Mouse (Mus musculus) hindbrain, embryonic 10.5 days (tissue): ENCODE measurements around the gene Pigk. TPM values are rescaled to one million over a fixed set of nuclear protein-coding genes. Genes with fewer than 3 reads are reported as not detected.

Experiments
- DNase-seq: peaks from one replicate; pipeline ENCODE4 v3.0.0-alpha.2; 2017; ENCODE audit warnings: low spot score
- H3K27ac ChIP-seq: fragments of 300-500 bp; sonication (generic); 2 replicates; pipeline ENCODE4 v1.5.1; 2016; ENCODE audit warnings: mild to moderate bottlenecking, moderate library complexity
- H3K27me3 ChIP-seq: fragments of 300-500 bp; sonication (generic); 2 replicates; pipeline ENCODE4 v1.6.1; 2016; ENCODE audit warnings: mild to moderate bottlenecking; ENCODE audit not compliant: poor library complexity, insufficient read depth, severe bottlenecking
- H3K36me3 ChIP-seq: fragments of 300-500 bp; sonication (generic); 2 replicates; pipeline ENCODE4 v1.6.1; 2016; ENCODE audit warnings: mild to moderate bottlenecking, moderate library complexity
- H3K4me1 ChIP-seq: fragments of 300-500 bp; sonication (generic); replicated peaks from 2 replicates; pipeline ENCODE4 v1.6.1; 2016; ENCODE audit warnings: mild to moderate bottlenecking
- H3K4me3 ChIP-seq: fragments of 300-500 bp; sonication (generic); 2 replicates; pipeline ENCODE4 v1.5.1; 2016; ENCODE audit warnings: mild to moderate bottlenecking, moderate library complexity
- H3K9me3 ChIP-seq: fragments of 300-500 bp; sonication (generic); 2 replicates; pipeline ENCODE4 v1.6.1; 2016; ENCODE audit warnings: mild to moderate bottlenecking, moderate library complexity
- WGBS: fragments of 180-500 bp; shearing (Covaris S2); methylation state at CpG from one replicate; pipeline ENCODE4 v1.1.7; 2016; 5-methylcytosine and 5-hydroxymethylcytosine counted together
- polyA plus RNA-seq: library from polyadenylated mRNA; unstranded; fragments of >200 nt; fragmentation: Nextera tagmentation; extraction: Ambion mirVana; gene quantifications from 2 replicates; pipeline ENCODE4 v1.2.1, GENCODE M21; 2016

Pigk gene
- polyA plus RNA-seq, 1 experiment from 2014 or later, result 39.3 TPM

GRCm38 (mm10) chr3:152872596-152872995 lies 158.7 kb downstream of the Pigk start:
- WGBS, result 55% methylated on average over 6 of the region's 6 CpGs
- DNase-seq, result peak; percentile 15
- Histone ChIP-seq H3K4me3 (no peak overlapping the region), H3K27me3 (no peaks in the 10 kb centered on the region), H3K4me1 (peaks cover 22% of the 10 kb centered on the region), H3K36me3 (no peaks in the 10 kb centered on the region), H3K9me3 (no peaks in the 10 kb centered on the region), H3K27ac (no peak overlapping the region)

- 87% methylated on average over 17 of the region's 17 CpGs for WGBS
- H3K4me1 ChIP-seq, result peaks cover 12% of the 10 kb centered on the region
- H3K36me3 ChIP-seq, result no peaks in the 10 kb centered on the region
- no peak for DNase-seq
- H3K4me3 ChIP-seq, result no peak overlapping the region
- no peak overlapping the region for H3K27ac ChIP-seq
- H3K27me3 ChIP-seq, result no peaks in the 10 kb centered on the region
- H3K9me3 ChIP-seq, result no peaks in the 10 kb centered on the region
Measured at GRCm38 (mm10) chr3:152874431-152875355, 160.8 kb downstream of the Pigk start.

DNA sequence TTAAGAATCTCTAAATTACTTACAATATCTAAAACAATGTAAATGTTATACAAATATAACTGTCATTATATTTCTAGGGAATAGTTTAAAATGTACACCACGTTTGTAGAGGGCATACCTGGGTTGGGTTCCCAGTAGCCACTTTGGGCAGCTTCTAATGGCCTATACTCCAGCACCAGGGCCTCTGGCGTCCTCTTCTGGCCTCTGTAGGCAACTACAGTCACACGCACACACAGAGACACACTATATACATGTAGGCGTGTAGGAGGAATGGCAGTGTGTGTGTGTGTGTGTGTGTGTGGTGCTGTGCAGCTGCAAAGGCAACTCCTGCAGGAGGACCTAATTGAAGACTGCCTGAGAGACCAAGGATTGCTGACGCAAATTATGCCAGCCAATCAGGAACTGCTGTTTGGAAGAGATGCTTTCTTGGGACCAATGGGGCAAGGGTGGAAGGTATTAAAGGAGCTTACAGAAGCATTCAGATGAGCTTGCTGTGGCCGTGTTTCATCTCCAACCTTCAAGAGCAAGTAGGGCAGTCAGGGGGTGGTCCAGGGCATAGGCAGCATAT lies 161.9 kb downstream of the Pigk start:
- no peaks in the 10 kb centered on the region for H3K27me3 ChIP-seq
- no peaks in the 10 kb centered on the region for H3K9me3 ChIP-seq
- no peaks in the 10 kb centered on the region for H3K36me3 ChIP-seq
- H3K4me3 ChIP-seq, result no peak overlapping the region
- no peak overlapping the region for H3K27ac ChIP-seq
- WGBS, result 81% methylated on average over 6 of the region's 6 CpGs
- DNase-seq, result no peak
- peaks cover 19% of the 10 kb centered on the region for H3K4me1 ChIP-seq

GRCm38 (mm10) chr3:152880121-152880835 lies 166.4 kb downstream of the Pigk start:
- Histone ChIP-seq H3K9me3 (no peaks in the 10 kb centered on the region), H3K4me1 (peaks cover 20% of the 10 kb centered on the region), H3K36me3 (no peaks in the 10 kb centered on the region), H3K27ac (no peak overlapping the region), H3K27me3 (no peaks in the 10 kb centered on the region), H3K4me3 (no peak overlapping the region)
- no peak for DNase-seq
- 69% methylated on average over 15 of the region's 15 CpGs for WGBS

DNA sequence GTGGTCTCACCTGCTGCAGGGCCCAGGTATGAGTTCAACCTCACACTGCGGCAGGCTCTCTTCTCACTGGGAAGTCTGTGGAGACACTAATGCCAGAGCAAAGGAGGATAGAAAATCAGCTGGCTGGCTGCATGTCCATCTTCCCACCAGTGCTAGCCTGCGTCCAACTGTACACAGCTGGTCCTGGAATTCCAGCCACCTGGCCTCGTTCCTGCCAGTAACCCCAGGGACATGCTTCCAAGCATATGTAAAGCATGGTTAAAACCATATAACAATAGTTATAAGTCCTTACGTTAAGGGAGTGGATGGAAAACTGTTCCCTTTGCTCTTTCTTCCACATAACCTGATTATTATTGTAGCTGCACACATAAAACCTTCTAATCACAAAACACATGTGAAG lies 167.8 kb downstream of the Pigk start:
- no peak overlapping the region for H3K27ac ChIP-seq
- 86% methylated on average over 4 of the region's 4 CpGs for WGBS

DNA sequence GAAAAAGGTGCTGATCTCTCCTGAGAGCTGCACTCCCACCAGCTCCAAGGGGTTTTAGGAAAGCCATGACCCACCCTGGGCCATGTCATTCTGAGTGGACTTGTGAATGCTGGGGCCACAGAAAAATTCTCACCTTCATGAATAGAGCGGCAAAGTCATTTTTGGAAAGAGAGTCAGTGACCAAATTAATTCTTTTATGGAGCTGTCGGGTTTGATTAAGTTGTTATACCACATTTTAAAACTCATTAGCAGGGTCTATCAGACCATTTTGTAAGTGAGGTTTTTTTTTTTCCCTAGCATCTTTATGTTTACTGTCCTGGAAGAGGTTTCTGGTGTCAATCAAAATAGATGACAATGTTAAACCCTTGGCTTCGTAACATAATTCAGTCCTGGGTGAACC lies 169.7 kb downstream of the Pigk start:
- no peak overlapping the region for H3K27ac ChIP-seq
- WGBS, result 80% methylated on average over 3 of the region's 3 CpGs

More for the DNA sequence above, 167.8 kb downstream of the Pigk start:
- Histone ChIP-seq H3K9me3 (no peaks in the 10 kb centered on the region), H3K36me3 (no peaks in the 10 kb centered on the region), H3K4me1 (peaks cover 20% of the 10 kb centered on the region), H3K27me3 (no peaks in the 10 kb centered on the region), H3K4me3 (no peak overlapping the region)
- DNase-seq, result no peak

DNA sequence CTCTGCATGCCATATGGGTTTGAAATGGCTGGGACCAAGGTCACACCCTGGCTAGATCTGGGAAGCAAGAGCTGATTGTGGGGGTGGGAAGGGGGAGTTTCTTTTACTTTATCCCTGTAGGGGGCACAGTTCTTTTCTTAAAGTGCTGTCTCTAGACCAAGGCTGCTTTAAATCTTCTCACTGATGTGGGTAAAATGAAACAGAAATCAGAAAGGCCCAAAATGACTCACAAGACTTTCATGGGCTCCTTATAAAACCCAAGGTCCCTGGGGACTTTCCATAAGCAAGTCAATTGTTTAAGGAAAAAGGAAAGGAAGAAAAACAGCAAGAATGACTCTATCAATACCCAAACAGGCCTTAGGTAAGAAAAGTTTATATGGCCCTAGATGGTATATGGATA lies 172.8 kb downstream of the Pigk start:
- no peaks in the 10 kb centered on the region for H3K27me3 ChIP-seq
- H3K9me3 ChIP-seq, result no peaks in the 10 kb centered on the region
- H3K36me3 ChIP-seq, result no peaks in the 10 kb centered on the region
- no peak overlapping the region for H3K27ac ChIP-seq
- peaks cover 13% of the 10 kb centered on the region for H3K4me1 ChIP-seq
- no peak overlapping the region for H3K4me3 ChIP-seq
- no peak for DNase-seq

More for the DNA sequence above, 169.7 kb downstream of the Pigk start:
- no peak overlapping the region for H3K4me3 ChIP-seq
- no peaks in the 10 kb centered on the region for H3K36me3 ChIP-seq
- no peaks in the 10 kb centered on the region for H3K9me3 ChIP-seq
- H3K27me3 ChIP-seq, result no peaks in the 10 kb centered on the region
- H3K4me1 ChIP-seq, result peaks cover 20% of the 10 kb centered on the region
- no peak for DNase-seq

DNA sequence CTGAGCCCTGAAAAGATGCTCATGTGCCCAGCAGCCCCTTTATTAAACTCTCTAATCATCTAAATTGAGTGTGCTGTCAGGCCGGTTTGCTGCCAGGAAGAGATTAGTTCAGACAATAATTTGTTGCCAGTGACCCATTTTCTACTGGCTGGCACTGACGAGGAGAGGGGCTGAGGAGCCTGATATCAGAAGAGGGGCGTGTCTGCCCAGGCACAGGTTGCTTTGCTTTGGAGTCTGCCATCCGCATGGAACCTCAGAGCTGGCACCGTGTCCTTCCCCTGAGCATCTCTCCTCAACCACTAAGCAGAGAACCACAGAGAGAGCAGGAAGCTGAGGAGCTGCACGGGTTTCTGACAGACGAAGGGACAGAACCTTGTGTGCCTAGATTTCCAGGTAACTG lies 174.2 kb downstream of the Pigk start:
- Histone ChIP-seq H3K27me3 (no peaks in the 10 kb centered on the region), H3K4me1 (peaks cover 13% of the 10 kb centered on the region), H3K27ac (no peak overlapping the region), H3K36me3 (no peaks in the 10 kb centered on the region), H3K9me3 (no peaks in the 10 kb centered on the region), H3K4me3 (no peak overlapping the region)
- no peak for DNase-seq
- 81% methylated on average over 7 of the region's 7 CpGs for WGBS

DNA sequence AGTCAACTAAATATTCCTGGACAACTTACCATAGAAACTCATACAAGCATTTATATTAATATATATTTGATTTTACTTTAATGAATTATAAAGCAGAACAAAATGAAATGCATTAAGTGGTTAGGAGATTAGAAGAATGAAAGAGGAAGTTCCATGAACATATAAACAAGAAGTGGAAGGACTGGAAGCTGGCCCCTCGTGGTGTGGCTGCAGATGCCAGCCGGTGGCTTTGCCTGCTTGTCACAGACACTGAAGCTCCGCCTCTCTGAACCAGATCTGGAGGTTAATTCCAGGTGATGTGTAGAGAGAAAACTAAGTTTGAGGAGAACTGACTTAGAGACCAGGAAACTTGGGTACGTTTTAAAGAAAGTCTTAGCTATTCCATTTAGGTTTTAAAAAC lies 181.0 kb downstream of the Pigk start:
- H3K4me3 ChIP-seq, result no peak overlapping the region
- WGBS, result 70% methylated on average over 4 of the region's 4 CpGs
- H3K4me1 ChIP-seq, result no peaks in the 10 kb centered on the region
- DNase-seq, result no peak
- H3K27ac ChIP-seq, result no peak overlapping the region
- H3K27me3 ChIP-seq, result no peaks in the 10 kb centered on the region
- H3K36me3 ChIP-seq, result no peaks in the 10 kb centered on the region
- no peaks in the 10 kb centered on the region for H3K9me3 ChIP-seq

- Histone ChIP-seq H3K4me1 (no peaks in the 10 kb centered on the region), H3K36me3 (no peaks in the 10 kb centered on the region), H3K27ac (no peak overlapping the region), H3K27me3 (no peaks in the 10 kb centered on the region), H3K9me3 (no peaks in the 10 kb centered on the region), H3K4me3 (no peak overlapping the region)
- DNase-seq, result no peak
- 80% methylated on average over 3 of the region's 3 CpGs for WGBS
Measured at GRCm38 (mm10) chr3:152896111-152896510, 182.2 kb downstream of the Pigk start.

GRCm38 (mm10) chr3:152897196-152897595 lies 183.3 kb downstream of the Pigk start:
- DNase-seq, result no peak
- H3K27ac ChIP-seq, result no peak overlapping the region
- 83% methylated on average over 5 of the region's 5 CpGs for WGBS
- no peaks in the 10 kb centered on the region for H3K4me1 ChIP-seq
- no peaks in the 10 kb centered on the region for H3K27me3 ChIP-seq
- no peaks in the 10 kb centered on the region for H3K36me3 ChIP-seq
- no peak overlapping the region for H3K4me3 ChIP-seq
- H3K9me3 ChIP-seq, result no peaks in the 10 kb centered on the region

DNA sequence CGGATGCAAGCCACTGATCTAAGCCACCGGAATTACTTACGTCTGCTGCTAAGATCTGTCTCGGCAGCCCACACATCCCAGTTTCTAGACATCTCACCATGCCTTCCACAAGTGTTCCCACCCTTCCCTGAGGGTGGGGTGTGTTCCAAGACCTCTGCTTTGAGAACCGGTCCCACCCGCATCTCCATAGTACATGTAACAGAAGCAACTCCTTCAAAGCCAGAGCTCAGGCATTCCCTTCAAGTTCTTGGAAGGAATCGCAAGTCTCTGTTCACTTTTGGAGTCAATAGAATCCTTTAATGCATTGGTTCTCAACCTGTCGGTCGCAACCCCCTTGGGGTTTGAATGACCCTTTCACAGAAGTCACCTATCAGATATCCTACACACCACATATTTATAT lies 185.0 kb downstream of the Pigk start:
- H3K4me3 ChIP-seq, result no peak overlapping the region
- H3K27me3 ChIP-seq, result no peaks in the 10 kb centered on the region
- DNase-seq, result no peak
- no peaks in the 10 kb centered on the region for H3K4me1 ChIP-seq
- no peak overlapping the region for H3K27ac ChIP-seq
- H3K36me3 ChIP-seq, result no peaks in the 10 kb centered on the region
- 92% methylated on average over 9 of the region's 9 CpGs for WGBS
- H3K9me3 ChIP-seq, result no peaks in the 10 kb centered on the region

GRCm38 (mm10) chr3:152905026-152905425 lies 191.1 kb downstream of the Pigk start:
- no peaks in the 10 kb centered on the region for H3K27me3 ChIP-seq
- no peaks in the 10 kb centered on the region for H3K9me3 ChIP-seq
- no peaks in the 10 kb centered on the region for H3K4me1 ChIP-seq
- H3K27ac ChIP-seq, result no peak overlapping the region
- H3K36me3 ChIP-seq, result no peaks in the 10 kb centered on the region
- no peak overlapping the region for H3K4me3 ChIP-seq
- DNase-seq, result no peak
- 91% methylated on average over 10 of the region's 10 CpGs for WGBS
